Mouse (Mus musculus) G1E (cell line): Measurements from ENCODE around the gene Tmem132c.

Experiments
- CTCF ChIP-seq: IDR thresholded peaks from 2 replicates; pipeline ENCODE4 v1.5.1; 2012; ENCODE audit warnings: low read depth, low read length, inconsistent platforms, mixed read lengths
- GATA2 ChIP-seq: IDR thresholded peaks from 2 replicates; pipeline ENCODE4 v1.6.1; 2012; ENCODE audit warnings: low read depth, low read length, inconsistent platforms, borderline replicate concordance
- POLR2AphosphoS5 ChIP-seq: IDR thresholded peaks from 2 replicates; pipeline ENCODE4 v1.6.1; 2012; ENCODE audit warnings: low read depth, low read length, inconsistent platforms; ENCODE audit not compliant: insufficient replicate concordance
- TAL1 ChIP-seq: conservative IDR thresholded peaks from 2 replicates; pipeline ENCODE4 v1.6.1; 2012; ENCODE audit warnings: low read depth, low read length, inconsistent platforms, mixed read lengths

DNA sequence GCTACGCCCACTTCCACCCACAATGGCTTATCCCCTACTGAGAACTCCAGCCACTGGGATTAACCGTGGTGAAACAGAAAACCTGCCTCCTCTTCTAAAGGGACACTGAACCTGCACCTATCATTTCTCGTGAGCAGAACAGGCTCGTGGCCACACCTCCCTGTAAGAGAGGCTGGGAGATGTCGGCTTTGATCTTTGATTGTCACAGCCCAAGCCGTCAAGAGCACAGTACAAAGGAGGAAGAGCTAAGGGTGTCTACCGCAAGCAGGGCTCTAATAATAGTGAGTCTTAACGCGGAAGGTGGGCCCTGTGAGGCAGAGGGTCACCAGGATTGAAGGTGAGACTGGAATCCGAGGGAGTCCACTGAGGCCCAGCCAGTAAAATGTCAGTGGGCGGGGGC is 236.7 kb downstream of the Tmem132c start:
- TF ChIP-seq POLR2AphosphoS5 (no peak), TAL1 (no peak), CTCF (no peak), GATA2 (no peak)
